Mouse (Mus musculus): ENCODE measurements around the gene Sun5. TPM values are rescaled to one million over a fixed set of nuclear protein-coding genes. Genes with fewer than 3 reads are reported as not detected.
A peak's percentile ranks its signal among the peaks of the same experiment; 100 is the strongest.
"Not testable (repeated sequence)": the region's sequence is repeated elsewhere in the genome, so short reads cannot be mapped to it uniquely, and the experiment has no call there.

The Sun5 gene
- total and polyA plus RNA-seq, 3 experiments, result not detected

GRCm38 (mm10) chr2:153850351-153851029, 20.4 kb downstream of the Sun5 start:
- Histone ChIP-seq H3K27me3 (ENCODE audit: insufficient read depth, low read length) (peaks cover 20% of the 10 kb centered on the region; the same call in 1 of the 2 replicates), H3K4me3 (ENCODE audit: low read depth, low read length) (no peak overlapping the region), H3K36me3 (replicated peaks) (no peaks in the 10 kb centered on the region), H3K4me1 (ENCODE audit: insufficient read depth, low read depth, low read length) (no peaks in the 10 kb centered on the region), H3K9me3 (replicated peaks) (peaks cover 4% of the 10 kb centered on the region; the same call in 1 of the 2 replicates)
- DNase-seq (ENCODE audit: low spot score), result peak; percentile 10
- ATAC-seq (ENCODE audit: extremely low read depth, insufficient number of reproducible peaks, low FRiP score, poor library complexity, severe bottlenecking), result no peak
- TF ChIP-seq TAL1 (conservative IDR thresholded peaks at IDR 0.05; ENCODE audit: low read depth, low read length) (no peak), POLR2AphosphoS5 (IDR thresholded peaks at IDR 0.05; ENCODE audit: insufficient replicate concordance, low read depth, low read length) (no peak), GATA1 (IDR thresholded peaks at IDR 0.05; ENCODE audit: borderline replicate concordance, low read length) (no peak), CTCF (IDR thresholded peaks at IDR 0.05; ENCODE audit: low read depth, low read length) (no peak), GATA2 (IDR thresholded peaks at IDR 0.05; ENCODE audit: borderline replicate concordance, low read depth, low read length) (no peak)

GRCm38 (mm10) chr2:153848389-153848788, 22.5 kb downstream of the Sun5 start:
- ATAC-seq (ENCODE audit: extremely low read depth, insufficient number of reproducible peaks, low FRiP score, poor library complexity, severe bottlenecking), result no peak
- no peaks in the 10 kb centered on the region for H3K4me1 ChIP-seq (ENCODE audit: insufficient read depth, low read depth, low read length)
- no peak for TF ChIP-seq TAL1 (conservative IDR thresholded peaks at IDR 0.05; ENCODE audit: low read depth, low read length)
- TF ChIP-seq GATA2 (IDR thresholded peaks at IDR 0.05; ENCODE audit: borderline replicate concordance, low read depth, low read length), result no peak
- no peak for TF ChIP-seq CTCF (IDR thresholded peaks at IDR 0.05; ENCODE audit: low read depth, low read length)
- no peak for TF ChIP-seq POLR2AphosphoS5 (IDR thresholded peaks at IDR 0.05; ENCODE audit: insufficient replicate concordance, low read depth, low read length)
- no peak for TF ChIP-seq GATA1 (IDR thresholded peaks at IDR 0.05; ENCODE audit: borderline replicate concordance, low read length)
- DNase-seq (ENCODE audit: low spot score), result no peak
- H3K4me3 ChIP-seq (ENCODE audit: low read depth, low read length), result no peak overlapping the region
- peaks cover 4% of the 10 kb centered on the region; the same call in 1 of the 2 replicates for H3K9me3 ChIP-seq (replicated peaks)
- no peaks in the 10 kb centered on the region for H3K36me3 ChIP-seq (replicated peaks)
- peaks cover 15% of the 10 kb centered on the region; the same call in 1 of the 2 replicates for H3K27me3 ChIP-seq (ENCODE audit: insufficient read depth, low read length)

GRCm38 (mm10) chr2:153842854-153843253, 28.0 kb downstream of the Sun5 start:
- no peaks in the 10 kb centered on the region for H3K36me3 ChIP-seq (replicated peaks)
- peaks cover 5% of the 10 kb centered on the region; the same call in 1 of the 2 replicates for H3K27me3 ChIP-seq (ENCODE audit: insufficient read depth, low read length)
- TF ChIP-seq GATA1 (IDR thresholded peaks at IDR 0.05; ENCODE audit: borderline replicate concordance, low read length), result no peak
- no peak for TF ChIP-seq CTCF (IDR thresholded peaks at IDR 0.05; ENCODE audit: low read depth, low read length)
- TF ChIP-seq POLR2AphosphoS5 (IDR thresholded peaks at IDR 0.05; ENCODE audit: insufficient replicate concordance, low read depth, low read length), result no peak
- no peak for TF ChIP-seq GATA2 (IDR thresholded peaks at IDR 0.05; ENCODE audit: borderline replicate concordance, low read depth, low read length)
- no peak for TF ChIP-seq TAL1 (conservative IDR thresholded peaks at IDR 0.05; ENCODE audit: low read depth, low read length)
- H3K9me3 ChIP-seq (replicated peaks), result no peaks in the 10 kb centered on the region
- no peaks in the 10 kb centered on the region for H3K4me1 ChIP-seq (ENCODE audit: insufficient read depth, low read depth, low read length)
- no peak for DNase-seq (ENCODE audit: low spot score)
- no peak for ATAC-seq (ENCODE audit: extremely low read depth, insufficient number of reproducible peaks, low FRiP score, poor library complexity, severe bottlenecking)
- no peak overlapping the region for H3K4me3 ChIP-seq (ENCODE audit: low read depth, low read length)

GRCm38 (mm10) chr2:153833291-153833690, 37.6 kb downstream of the Sun5 start:
- H3K27me3 ChIP-seq (ENCODE audit: insufficient read depth, low read length), result peaks cover 9% of the 10 kb centered on the region

GRCm38 (mm10) chr2:153828704-153829103, 42.2 kb downstream of the Sun5 start:
- TF ChIP-seq GATA1 (IDR thresholded peaks at IDR 0.05; ENCODE audit: borderline replicate concordance, low read length), result no peak
- TF ChIP-seq CTCF (IDR thresholded peaks at IDR 0.05; ENCODE audit: low read depth, low read length), result no peak
- no peak for TF ChIP-seq POLR2AphosphoS5 (IDR thresholded peaks at IDR 0.05; ENCODE audit: insufficient replicate concordance, low read depth, low read length)
- Histone ChIP-seq H3K4me3 (ENCODE audit: low read depth, low read length) (no peak overlapping the region), H3K27me3 (ENCODE audit: insufficient read depth, low read length) (peaks cover 13% of the 10 kb centered on the region), H3K36me3 (replicated peaks) (no peaks in the 10 kb centered on the region), H3K9me3 (replicated peaks) (no peaks in the 10 kb centered on the region), H3K4me1 (ENCODE audit: insufficient read depth, low read depth, low read length) (no peaks in the 10 kb centered on the region)
- ATAC-seq (ENCODE audit: extremely low read depth, insufficient number of reproducible peaks, low FRiP score, poor library complexity, severe bottlenecking) (no peak), DNase-seq (ENCODE audit: low spot score) (no peak)

More at GRCm38 (mm10) chr2:153833291-153833690, 37.6 kb downstream of the Sun5 start:
- no peak for DNase-seq (ENCODE audit: low spot score)
- no peak for ATAC-seq (ENCODE audit: extremely low read depth, insufficient number of reproducible peaks, low FRiP score, poor library complexity, severe bottlenecking)
- Histone ChIP-seq H3K4me3 (ENCODE audit: low read depth, low read length) (no peak overlapping the region), H3K9me3 (replicated peaks) (no peaks in the 10 kb centered on the region), H3K4me1 (ENCODE audit: insufficient read depth, low read depth, low read length) (no peaks in the 10 kb centered on the region), H3K36me3 (replicated peaks) (no peaks in the 10 kb centered on the region)
- TF ChIP-seq POLR2AphosphoS5 (IDR thresholded peaks at IDR 0.05; ENCODE audit: insufficient replicate concordance, low read depth, low read length) (no peak), TAL1 (conservative IDR thresholded peaks at IDR 0.05; ENCODE audit: low read depth, low read length) (no peak), GATA2 (IDR thresholded peaks at IDR 0.05; ENCODE audit: borderline replicate concordance, low read depth, low read length) (no peak), GATA1 (IDR thresholded peaks at IDR 0.05; ENCODE audit: borderline replicate concordance, low read length) (no peak), CTCF (IDR thresholded peaks at IDR 0.05; ENCODE audit: low read depth, low read length) (no peak)

GRCm38 (mm10) chr2:153827171-153827830, 43.6 kb downstream of the Sun5 start:
- H3K9me3 ChIP-seq (replicated peaks), result no peaks in the 10 kb centered on the region
- DNase-seq (ENCODE audit: low spot score) (no peak), ATAC-seq (ENCODE audit: extremely low read depth, insufficient number of reproducible peaks, low FRiP score, poor library complexity, severe bottlenecking) (no peak)
- H3K36me3 ChIP-seq (replicated peaks), result no peaks in the 10 kb centered on the region
- peaks cover 18% of the 10 kb centered on the region for H3K27me3 ChIP-seq (ENCODE audit: insufficient read depth, low read length)
- no peaks in the 10 kb centered on the region for H3K4me1 ChIP-seq (ENCODE audit: insufficient read depth, low read depth, low read length)
- no peak for TF ChIP-seq POLR2AphosphoS5 (IDR thresholded peaks at IDR 0.05; ENCODE audit: insufficient replicate concordance, low read depth, low read length)
- no peak for TF ChIP-seq CTCF (IDR thresholded peaks at IDR 0.05; ENCODE audit: low read depth, low read length)
- TF ChIP-seq TAL1 (conservative IDR thresholded peaks at IDR 0.05; ENCODE audit: low read depth, low read length), result no peak
- TF ChIP-seq GATA1 (IDR thresholded peaks at IDR 0.05; ENCODE audit: borderline replicate concordance, low read length), result no peak
- TF ChIP-seq GATA2 (IDR thresholded peaks at IDR 0.05; ENCODE audit: borderline replicate concordance, low read depth, low read length), result no peak
- H3K4me3 ChIP-seq (ENCODE audit: low read depth, low read length), result no peak overlapping the region

GRCm38 (mm10) chr2:153825900-153826299, 45.0 kb downstream of the Sun5 start:
- H3K36me3 ChIP-seq (replicated peaks); H3K4me3 ChIP-seq (ENCODE audit: low read depth, low read length); H3K4me1 ChIP-seq (ENCODE audit: insufficient read depth, low read depth, low read length); H3K9me3 ChIP-seq (replicated peaks); DNase-seq (ENCODE audit: low spot score): not testable (repeated sequence)
- peaks cover 13% of the 10 kb centered on the region for H3K27me3 ChIP-seq (ENCODE audit: insufficient read depth, low read length)
- ATAC-seq (ENCODE audit: extremely low read depth, insufficient number of reproducible peaks, low FRiP score, poor library complexity, severe bottlenecking), result peak; percentile 22; the same call in 1 of the 2 replicates
